Mouse (Mus musculus) frontal cortex, adult (tissue): Measurements from ENCODE around the gene Dnajc6.

Experiments
- ATAC-seq: cut with Nextera tagmentation; 2 replicates; pipeline ENCODE4 v1.9.2; 2017; ENCODE audit warnings: mild to moderate bottlenecking, moderate library complexity, mixed read lengths; ENCODE audit not compliant: low TSS enrichment

The Dnajc6 gene

DNA sequence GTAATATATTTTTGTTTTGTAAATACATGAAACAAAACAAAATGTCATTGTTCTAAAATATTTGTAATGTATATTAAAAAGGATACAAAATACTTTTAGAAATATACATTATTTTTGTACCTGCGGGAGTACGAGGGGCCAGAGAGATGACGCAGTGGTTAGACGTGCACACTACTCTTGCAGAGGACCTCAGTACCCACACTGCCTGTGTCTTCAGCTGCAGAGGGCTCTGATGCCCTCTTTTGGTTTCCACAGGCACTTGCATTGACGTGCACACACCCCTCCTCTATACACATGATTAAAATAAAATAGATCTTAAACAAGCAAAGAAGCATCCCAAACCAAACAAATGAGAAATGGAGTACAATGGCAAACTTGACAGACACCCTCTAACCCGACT lies 146.3 kb downstream of the Dnajc6 start:
- no peak for ATAC-seq

DNA sequence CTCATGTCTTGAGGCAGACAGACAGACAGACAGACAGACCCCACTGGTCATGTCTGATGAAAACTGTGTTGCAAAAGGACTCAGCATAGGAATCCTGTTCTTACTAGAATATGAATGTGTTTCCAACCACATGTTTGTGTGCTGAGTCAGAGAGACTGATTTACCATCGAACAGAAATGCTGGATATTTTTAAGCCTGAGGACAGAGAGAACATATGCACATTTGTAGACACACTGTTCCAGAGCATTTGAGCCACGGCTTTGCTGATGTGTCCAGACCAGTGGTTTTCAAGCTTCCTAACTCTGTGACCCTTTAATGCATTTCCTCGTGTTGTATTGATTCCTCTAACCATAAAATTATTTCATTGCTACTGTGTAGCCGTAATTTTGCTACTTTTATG lies 146.8 kb downstream of the Dnajc6 start:
- ATAC-seq = peak; percentile 22; the same call in 1 of the 2 replicates

DNA sequence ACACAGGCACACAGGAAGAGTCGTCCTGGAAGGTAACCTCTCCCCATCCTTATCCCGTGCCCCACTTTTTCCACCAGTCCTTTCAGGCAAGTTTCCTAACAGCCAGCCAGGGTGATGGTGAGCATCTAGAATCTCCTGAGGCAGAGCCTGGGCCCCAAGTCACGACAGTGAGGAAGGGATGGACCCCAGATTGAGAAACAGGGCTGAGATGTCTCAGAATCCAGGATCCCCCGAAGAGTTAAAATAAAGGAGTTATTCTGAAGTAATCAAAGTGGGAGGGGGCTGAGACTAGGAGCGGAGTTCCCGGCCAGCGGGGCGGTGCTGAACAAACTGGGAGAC lies 150.4 kb downstream of the Dnajc6 start:
- ATAC-seq = no peak

DNA sequence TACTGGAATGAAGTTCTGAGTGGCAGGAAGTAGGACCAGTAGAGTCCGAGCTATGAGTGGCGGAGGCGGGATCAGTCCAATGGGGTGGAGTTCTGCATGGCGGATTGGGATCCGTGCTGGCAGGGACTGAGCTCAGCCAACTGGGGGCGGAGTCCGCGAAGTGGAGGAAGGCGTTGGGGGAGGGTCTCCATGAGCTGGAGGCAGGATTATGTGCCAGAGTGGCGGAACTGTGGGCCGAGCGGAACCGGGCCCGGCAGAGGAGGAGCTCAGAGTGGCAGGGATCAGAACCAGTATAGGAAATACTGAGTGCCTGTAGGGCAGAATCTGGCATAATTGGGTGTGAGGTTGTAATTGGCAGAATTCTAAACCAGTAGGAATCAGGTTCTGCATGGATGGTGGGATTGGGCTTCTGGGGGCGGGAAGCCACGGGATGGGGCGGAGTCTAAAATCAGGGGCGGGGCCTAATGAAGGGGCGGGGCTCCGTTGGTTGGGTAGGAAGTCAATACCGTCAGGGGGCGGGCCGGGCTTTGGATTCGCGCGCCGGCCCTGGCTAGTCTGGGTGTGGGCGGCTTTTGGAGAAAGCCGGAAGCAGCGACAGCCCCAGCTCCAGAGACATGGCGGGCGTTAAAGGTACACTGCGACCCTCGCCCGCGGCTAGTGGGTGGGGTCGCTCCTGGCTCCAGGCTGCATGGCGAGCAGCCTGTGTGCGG lies 150.9 kb downstream of the Dnajc6 start, which contains the start of gene Leprot:
Gene Leprot, plus strand, starts transcription at position 523 of the 710 bp plus-strand sequence.
- ATAC-seq = peak; percentile 83

DNA sequence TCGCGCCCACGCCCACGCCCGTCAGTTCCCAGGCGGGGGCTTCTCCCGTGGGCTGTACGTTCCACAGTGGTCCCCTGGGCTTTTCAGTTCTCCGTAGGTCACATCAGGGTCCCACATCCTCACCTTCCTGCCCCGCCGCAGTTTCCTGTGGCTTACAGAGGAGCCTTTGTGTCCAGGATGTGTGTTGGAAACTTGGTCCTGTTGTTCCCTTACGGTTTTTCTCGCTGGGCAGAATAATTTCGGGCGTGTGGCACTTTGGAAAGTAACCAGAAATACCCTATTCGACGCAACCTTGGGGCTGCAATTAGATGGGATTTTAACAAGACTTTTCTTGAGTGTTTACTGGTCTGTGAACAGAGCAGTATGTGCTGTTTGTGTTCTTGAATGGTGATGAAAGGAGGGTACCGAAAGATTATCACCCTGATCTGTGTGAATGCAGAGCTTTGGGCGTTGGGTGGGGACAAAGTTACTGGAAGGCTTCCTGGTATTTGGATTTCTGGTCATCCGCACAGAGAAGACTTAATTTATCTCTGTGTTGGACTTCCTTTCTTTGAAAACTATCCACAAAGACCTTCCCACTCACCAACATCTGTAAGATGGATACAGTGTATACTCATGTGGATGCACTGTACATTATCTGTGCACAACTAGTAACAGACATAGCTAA lies 151.7 kb downstream of the Dnajc6 start:
- peak; percentile 4; the same call in 1 of the 2 replicates for ATAC-seq

DNA sequence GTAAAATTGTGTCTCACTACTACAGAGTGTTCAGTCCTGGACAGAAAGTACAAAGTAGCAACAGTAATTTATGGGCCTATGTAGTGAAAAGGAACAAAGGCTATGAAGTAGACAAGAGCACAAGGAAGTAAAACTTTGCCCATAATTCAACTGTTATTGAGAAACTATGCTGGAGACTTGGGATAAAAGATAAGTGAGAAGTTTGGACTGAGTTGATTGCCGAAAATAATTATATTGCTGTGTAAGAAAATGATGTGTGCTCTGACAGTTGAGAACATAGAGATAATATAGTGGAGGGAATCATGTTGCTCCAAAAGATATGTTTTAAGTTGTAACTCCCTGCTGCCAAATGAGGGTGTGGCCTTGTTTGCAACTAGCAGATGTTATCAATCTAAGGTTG lies 152.3 kb downstream of the Dnajc6 start:
- ATAC-seq = no peak

DNA sequence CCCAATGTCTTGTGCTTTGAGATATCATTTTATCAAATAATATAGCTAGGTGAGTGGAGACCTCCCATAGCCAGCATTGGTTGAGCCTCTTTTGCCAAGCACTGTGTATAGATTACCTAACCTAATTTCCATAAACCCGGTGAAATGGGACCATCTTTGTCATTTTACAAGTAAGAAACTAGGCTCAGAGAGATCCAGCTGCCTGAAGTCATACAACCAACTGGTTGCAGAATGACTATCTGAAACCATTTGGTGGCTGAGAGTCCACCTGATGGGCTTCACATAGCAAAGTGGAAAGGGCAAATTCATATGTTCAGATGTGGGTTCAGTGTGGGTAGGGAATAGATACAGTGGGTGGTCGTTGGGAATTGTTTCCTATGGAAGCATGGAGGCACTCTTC lies 154.5 kb downstream of the Dnajc6 start:
- ATAC-seq = no peak

DNA sequence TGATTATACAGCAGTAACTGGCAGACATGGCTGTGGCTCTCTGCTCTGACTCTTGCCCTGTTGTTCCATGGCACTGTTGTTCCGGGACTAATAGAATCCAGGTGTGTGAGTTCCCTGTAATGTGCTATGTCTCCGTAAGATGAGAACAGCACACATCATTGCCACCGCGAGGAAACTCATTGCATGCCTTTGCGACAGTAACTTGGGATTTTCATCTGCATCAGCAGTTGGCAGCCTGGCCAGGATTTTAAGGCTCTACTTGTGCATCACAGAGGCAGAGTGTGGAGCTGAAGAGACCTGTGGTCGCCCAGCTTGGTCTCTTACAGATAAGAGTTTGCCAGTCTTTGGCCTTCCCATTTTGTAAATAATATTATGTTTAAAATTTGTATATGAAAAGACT lies 157.8 kb downstream of the Dnajc6 start:
- ATAC-seq = no peak

DNA sequence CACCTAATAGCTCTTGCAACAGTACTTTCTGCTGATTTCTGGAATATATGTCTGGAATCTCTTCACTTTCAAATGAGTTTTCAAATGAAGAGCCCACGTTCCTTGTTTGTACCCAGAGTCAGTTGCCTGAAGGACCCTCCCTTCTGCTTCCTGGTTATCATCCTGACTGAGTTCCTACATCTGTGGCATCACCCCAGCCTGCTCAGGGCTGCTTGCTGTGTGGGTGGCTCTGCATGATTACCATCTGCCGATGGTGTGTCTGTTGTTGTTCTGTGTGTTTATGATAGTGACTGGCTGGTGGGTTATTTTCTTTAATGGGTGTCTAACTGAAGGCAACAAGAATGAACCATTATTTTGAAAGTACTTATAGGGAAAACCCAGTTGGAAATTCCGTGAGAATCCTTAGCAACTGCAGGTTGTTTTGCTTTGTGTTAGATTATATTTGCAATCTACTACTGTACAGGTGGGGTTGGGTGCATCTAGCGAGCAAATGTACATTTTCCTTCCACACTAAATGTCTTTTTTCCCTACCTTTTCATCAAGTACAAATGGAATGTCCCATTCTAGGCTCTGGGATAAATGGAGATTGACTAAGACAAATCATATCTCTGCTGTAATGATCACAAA lies 158.5 kb downstream of the Dnajc6 start:
- no peak for ATAC-seq

DNA sequence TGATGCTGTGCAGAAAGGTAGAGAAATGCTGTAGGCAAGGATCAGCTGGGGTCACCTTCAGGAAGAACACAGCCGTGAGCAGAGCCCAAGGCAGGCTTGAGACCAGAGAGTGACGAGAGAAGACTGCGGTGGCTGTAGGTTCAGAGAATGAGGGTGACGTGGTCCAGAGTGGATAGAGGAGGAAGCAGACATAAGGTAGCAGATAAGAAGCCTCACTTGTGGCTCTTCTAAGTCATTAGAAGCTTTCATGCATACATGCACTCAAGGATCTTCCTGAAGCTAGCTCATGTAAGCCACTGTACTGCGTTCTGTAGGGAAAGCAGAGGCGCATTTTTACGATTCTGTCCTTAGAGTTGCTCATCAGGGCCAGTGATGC lies 159.0 kb downstream of the Dnajc6 start:
- no peak for ATAC-seq

DNA sequence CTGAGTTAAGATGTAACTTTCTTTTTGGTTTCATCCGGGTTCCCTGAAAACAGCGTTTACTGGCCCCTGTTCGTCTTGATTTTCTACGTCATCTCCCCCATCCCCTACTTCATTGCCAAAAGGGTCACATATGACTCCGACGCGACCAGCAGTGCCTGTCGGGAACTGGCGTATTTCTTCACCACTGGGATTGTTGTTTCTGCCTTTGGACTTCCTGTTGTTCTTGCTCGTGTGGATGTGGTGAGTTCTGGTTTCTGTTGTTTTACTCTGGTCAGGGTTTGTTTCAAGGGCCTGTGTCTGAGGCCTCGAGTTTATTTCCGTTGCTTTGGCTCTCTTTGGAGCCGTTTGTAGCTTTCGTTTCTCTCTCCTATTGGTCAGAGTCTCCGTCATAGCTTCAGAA lies 159.6 kb downstream of the Dnajc6 start:
- ATAC-seq = no peak

DNA sequence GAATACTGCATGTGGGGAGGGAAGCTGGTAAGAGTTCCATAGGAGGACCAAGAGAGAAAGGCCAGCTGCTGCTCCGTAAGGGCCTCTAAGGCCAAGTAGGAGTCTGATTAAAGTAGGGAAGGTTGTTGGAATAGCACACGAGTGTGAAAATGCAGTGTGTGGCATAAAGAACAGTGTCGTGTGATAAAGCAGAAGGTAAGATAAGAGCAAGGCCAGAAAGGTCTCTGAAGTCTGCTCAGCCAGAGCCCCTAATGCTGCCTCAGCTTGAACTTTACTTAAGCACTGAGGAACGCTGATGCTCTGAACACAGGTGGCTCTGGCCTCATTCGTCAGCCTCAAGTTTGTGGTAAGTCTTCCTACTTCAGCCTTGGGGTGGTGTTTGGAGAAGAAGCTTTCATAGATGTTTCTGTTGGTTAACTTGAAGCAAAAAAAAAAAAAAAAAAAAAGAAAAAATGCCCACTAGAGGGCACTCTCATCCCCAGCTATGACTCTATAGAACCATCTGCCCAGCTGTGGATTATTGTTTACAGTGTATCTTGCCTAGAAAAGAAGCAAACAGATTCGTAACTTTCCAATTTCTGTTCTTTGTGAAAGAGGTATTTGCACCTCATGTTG lies 160.6 kb downstream of the Dnajc6 start:
- ATAC-seq = peak; percentile 47; the same call in 1 of the 2 replicates

DNA sequence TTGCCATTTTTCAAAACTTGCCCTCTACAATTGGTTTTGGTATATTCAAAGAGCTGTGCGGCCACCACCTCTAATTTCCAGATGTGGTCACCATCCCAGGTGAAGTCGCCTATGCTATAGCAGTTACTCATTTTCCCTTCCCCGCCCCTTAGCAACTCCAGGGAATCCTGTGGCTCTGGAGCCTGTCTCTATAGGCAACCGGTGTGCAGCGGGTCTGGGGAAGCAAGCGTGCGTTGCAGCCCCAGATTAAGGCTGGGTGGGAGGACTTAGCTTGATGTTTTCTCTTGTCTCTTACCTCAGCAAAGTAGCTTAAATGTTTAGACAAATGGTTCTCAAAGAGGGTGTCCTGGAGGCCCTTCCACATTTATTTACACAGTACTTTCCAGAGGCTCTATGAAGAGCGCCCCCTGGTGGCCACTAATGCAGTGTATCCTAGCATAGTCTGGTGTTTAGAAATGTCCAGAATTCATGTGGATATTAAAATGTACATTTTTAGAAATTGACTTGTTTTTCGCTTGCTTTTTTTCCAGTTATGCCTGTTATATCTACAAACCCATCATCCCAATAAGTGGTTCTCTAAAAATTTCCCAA lies 167.8 kb downstream of the Dnajc6 start:
- peak; percentile 84 for ATAC-seq

DNA sequence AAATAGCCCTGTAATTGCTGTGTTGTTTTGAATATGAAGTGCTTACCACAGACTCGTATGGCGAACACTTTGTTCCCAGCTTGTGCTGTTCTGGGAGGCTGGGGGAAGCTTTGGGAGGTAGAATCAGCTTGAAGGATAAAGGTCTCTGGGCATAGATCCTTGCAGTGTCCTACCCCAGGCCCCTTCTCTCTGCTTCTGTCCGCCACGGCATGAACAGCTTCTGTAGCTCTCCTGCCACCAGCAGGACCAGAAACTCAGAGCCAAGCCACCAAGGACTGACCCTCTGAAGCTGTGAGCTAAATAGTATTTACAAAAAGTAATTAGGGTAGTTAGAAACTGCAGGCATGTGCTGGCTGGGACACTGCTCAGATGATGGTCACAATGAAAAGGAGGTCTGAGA lies 168.3 kb downstream of the Dnajc6 start:
- ATAC-seq = no peak

DNA sequence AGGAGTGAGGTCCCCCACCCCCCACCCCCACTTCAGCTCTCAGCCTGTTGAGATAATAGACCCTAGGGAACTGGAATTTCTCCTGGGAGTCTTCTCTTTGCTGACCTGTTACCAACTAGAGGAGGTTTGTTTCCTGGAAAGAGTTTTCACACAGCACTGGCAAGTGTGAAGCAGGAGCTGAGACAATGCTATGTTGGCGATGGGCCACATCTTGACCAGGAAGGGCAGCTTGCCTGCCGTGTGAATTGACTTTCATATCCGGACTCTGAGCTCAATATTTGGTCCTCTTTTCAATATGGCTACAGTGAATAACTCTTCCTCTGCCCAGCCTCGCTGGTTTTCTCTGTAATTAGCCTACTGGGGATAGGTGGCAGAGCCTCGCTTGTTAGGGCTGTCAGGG lies 172.7 kb downstream of the Dnajc6 start:
- no peak for ATAC-seq

DNA sequence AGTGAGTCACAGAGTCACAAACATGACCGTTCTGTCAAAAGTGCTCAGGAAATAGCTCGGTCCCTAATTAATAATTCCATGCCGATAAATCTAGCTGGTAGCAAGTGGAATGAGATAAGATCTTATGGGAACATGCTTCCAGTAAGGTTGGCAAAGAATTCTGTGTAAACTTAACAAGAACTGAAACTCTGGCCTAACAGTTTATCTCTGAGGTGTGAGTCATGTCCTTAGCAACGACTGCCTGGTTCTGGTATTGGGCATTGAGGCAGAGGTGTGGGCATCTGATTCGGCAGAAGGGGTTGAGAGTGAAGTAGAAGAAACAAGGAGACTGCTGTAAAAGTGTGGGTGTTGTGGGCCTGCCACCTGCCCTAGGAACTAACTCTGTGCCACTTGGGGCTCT lies 173.4 kb downstream of the Dnajc6 start:
- no peak for ATAC-seq

DNA sequence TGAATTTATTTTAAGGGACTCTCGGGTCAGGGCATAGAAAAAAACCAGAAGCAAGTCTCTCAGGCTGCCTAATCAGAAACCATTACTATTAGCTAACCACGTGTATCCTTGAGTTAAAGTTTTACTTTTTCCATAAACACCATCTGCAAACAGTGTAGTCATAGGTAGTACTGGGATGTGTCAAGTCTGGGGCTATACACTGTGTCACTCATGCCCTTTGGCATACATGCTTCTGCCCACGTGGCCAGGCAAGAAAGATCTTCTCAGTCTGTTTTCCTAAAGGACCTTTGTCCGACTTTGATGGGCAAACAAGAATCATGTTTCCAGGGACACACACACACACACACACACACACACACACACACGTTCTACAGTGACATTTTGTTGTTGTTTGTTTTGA lies 178.3 kb downstream of the Dnajc6 start:
- no peak for ATAC-seq

DNA sequence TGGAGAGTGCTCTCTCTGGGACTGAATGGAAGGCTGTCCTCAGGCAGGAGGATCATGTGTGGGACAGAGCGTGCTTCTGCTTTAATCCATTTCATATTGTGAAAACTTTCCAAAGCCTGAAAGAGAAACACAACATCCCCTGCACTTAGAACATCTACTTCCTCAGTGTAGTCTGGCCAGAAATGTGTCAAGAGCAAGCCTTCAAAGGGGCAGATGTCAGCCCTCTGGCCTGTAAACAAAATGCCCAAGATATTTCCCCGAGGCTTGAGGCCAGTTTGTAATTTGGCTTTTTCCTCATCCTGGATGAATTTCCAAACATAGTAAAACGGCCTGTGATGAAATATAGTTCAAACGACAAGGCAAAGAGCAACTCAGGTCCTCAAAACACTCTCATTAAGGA lies 179.3 kb downstream of the Dnajc6 start:
- ATAC-seq = no peak

DNA sequence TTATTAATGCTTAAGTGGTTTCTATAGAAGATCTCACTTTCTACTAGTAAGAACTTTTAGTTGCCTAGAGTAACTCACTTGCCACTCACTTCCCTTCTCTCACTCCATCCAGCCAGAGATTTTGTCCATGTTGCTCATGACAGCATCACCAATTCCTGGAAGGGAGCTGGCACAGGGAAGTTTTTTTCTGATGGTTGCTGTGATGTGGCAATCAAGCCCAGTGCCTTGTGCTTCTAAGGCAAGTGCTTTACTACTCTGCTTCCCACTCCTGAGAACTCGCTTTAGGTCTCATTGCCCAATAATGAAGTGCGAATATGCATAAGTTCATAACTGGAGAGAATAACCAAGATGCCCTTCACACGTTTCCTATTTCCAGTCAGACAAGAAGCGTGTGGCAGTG lies 186.2 kb downstream of the Dnajc6 start:
- no peak for ATAC-seq

DNA sequence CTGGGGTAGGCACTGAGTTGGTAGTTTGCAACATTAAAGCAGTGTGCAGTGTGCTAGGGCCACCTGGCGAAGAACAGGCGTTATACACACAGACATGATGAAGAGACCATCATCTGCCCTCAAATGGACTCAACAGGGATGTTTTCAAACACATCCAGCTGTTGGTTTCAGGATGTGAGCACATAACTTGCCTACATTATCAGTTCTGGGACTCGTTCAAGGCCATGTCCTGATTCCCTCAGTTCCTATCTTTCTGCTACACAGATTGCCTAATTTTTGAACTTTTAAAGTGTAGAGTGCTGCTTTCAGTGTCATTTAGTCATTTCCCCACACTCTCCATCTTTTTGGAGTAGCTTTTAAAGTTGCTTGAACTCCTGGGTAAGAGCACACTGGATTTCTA lies 186.6 kb downstream of the Dnajc6 start:
- ATAC-seq = no peak

DNA sequence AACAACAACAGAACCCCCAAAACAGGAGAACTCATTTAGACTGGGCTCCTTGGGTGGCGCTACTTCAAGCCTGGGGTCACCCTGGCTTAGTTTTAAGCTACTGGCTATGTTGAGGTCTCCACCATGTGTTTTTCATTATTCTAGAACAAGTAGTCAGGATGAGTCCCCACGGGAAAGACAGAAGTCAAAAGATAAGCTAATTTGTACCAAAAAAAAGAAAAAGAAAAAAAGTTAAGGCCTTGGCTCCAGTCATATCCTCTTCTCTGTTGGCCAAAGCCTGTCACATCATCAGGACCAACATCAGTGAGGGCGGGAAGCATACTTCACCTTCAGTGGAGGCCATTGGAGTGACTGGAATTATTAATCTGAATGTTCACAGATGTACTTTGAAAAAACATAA lies 188.4 kb downstream of the Dnajc6 start:
- ATAC-seq = no peak

DNA sequence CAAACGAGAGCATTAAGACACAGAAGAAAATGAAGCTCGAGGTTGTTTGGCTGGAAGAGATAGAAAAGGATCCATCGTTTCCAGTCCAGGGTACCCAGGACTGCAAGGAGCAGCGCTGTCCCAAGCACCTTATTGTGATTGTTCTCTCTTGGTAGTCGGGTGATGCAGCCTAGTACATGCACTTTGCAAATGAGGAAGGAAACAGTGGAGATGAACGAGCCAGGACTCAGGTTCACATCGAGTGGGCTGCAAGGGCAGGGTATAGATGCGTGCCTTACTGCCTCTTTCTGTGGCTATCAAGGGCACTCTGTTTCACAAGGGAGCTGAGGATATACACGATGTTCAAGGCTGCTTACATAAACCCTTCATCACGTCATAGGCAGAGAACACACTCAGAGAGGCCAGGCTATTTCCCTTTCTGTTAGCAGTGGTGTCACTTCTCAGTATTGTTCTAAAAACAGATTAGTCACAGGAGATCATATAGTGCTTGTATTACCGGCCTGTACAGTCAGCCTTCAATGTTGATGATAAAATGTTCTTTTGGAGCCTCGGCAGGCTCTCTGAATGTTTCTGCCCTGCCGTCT lies 189.9 kb downstream of the Dnajc6 start:
- ATAC-seq = no peak
